Mouse (Mus musculus) midbrain, embryonic 10.5 days (tissue): Measurements from ENCODE around the gene Orm1. TPM values are rescaled to one million over a fixed set of nuclear protein-coding genes. Genes with fewer than 3 reads are reported as not detected.
A peak's percentile ranks its signal among the peaks of the same experiment; 100 is the strongest.
"Not testable (repeated sequence)": the region's sequence is repeated elsewhere in the genome, so short reads cannot be mapped to it uniquely, and the experiment has no call there.

Experiments used
- DNase-seq: peaks from one replicate; pipeline ENCODE4 v3.0.0-alpha.2; 2017; ENCODE audit warnings: low spot score
- H3K27ac ChIP-seq: fragments of 300-500 bp; sonication (generic); replicated peaks from 2 replicates; pipeline ENCODE4 v1.5.1; 2016; ENCODE audit warnings: mild to moderate bottlenecking
- H3K27me3 ChIP-seq: fragments of 300-500 bp; sonication (generic); 2 replicates; pipeline ENCODE4 v1.6.1; 2016; ENCODE audit warnings: low read depth, mild to moderate bottlenecking; ENCODE audit not compliant: poor library complexity, severe bottlenecking
- H3K36me3 ChIP-seq: fragments of 300-500 bp; sonication (generic); 2 replicates; pipeline ENCODE4 v1.6.1; 2016; ENCODE audit warnings: mild to moderate bottlenecking, moderate library complexity
- H3K4me1 ChIP-seq: fragments of 300-500 bp; sonication (generic); 2 replicates; pipeline ENCODE4 v1.6.1; 2016
- H3K4me3 ChIP-seq: fragments of 300-500 bp; sonication (generic); 2 replicates; pipeline ENCODE4 v1.5.1; 2016; ENCODE audit warnings: mild to moderate bottlenecking, moderate library complexity
- H3K9me3 ChIP-seq: fragments of 300-500 bp; sonication (generic); replicated peaks from 2 replicates; pipeline ENCODE4 v1.6.1; 2016; ENCODE audit warnings: mild to moderate bottlenecking
- WGBS: fragments of 180-500 bp; shearing (Covaris S2); methylation state at CpG from one replicate; pipeline ENCODE4 v1.1.7; 2016; 5-methylcytosine and 5-hydroxymethylcytosine counted together
- polyA plus RNA-seq: library from polyadenylated mRNA; unstranded; fragments of >200 nt; fragmentation: Nextera tagmentation; extraction: Ambion mirVana; gene quantifications from 2 replicates; pipeline ENCODE4 v1.2.1, GENCODE M21; 2016

Orm1 gene
- polyA plus RNA-seq, 1 experiment from 2014 or later: not detected

- H3K36me3 ChIP-seq: peaks cover 26% of the 10 kb centered on the region
- not testable (repeated sequence) for H3K27ac ChIP-seq, H3K4me1 ChIP-seq, H3K9me3 ChIP-seq, H3K27me3 ChIP-seq, H3K4me3 ChIP-seq
- 40% methylated on average over 3 of the region's 3 CpGs for WGBS
- DNase-seq: peak; percentile 52
Observed at GRCm38 (mm10) chr4:63319566-63319965, 24.8 kb upstream of the Orm1 start.

GRCm38 (mm10) chr4:63323275-63323815, 21.0 kb upstream of the Orm1 start:
- Histone ChIP-seq H3K27ac (no peak overlapping the region), H3K27me3 (no peaks in the 10 kb centered on the region), H3K36me3 (peaks cover 27% of the 10 kb centered on the region), H3K4me1 (no peaks in the 10 kb centered on the region; the same call in 1 of the 2 replicates), H3K4me3 (no peak overlapping the region), H3K9me3 (no peaks in the 10 kb centered on the region)
- no peak for DNase-seq
- WGBS: 85% methylated on average over 8 of the region's 8 CpGs

- Histone ChIP-seq H3K36me3 (peaks cover 13% of the 10 kb centered on the region), H3K27ac (no peak overlapping the region), H3K9me3 (no peaks in the 10 kb centered on the region), H3K27me3 (no peaks in the 10 kb centered on the region), H3K4me1 (peaks cover 5% of the 10 kb centered on the region; the same call in 1 of the 2 replicates), H3K4me3 (no peak overlapping the region)
- WGBS: 95% methylated on average over 4 of the region's 4 CpGs
- no peak for DNase-seq
Observed at GRCm38 (mm10) chr4:63333403-63333802, 11.0 kb upstream of the Orm1 start.

GRCm38 (mm10) chr4:63338414-63339076, 5.8 kb upstream of the Orm1 start:
- no peak overlapping the region for H3K4me3 ChIP-seq
- no peaks in the 10 kb centered on the region for H3K4me1 ChIP-seq
- no peaks in the 10 kb centered on the region for H3K9me3 ChIP-seq
- H3K27ac ChIP-seq: no peak overlapping the region
- DNase-seq: no peak
- WGBS: 76% methylated on average over 3 of the region's 3 CpGs
- no peaks in the 10 kb centered on the region for H3K36me3 ChIP-seq
- no peaks in the 10 kb centered on the region for H3K27me3 ChIP-seq

GRCm38 (mm10) chr4:63342491-63342890, 1.9 kb upstream of the Orm1 start:
- H3K27ac ChIP-seq: no peak overlapping the region
- WGBS: 68% methylated on average over 4 of the region's 4 CpGs
- no peaks in the 10 kb centered on the region for H3K36me3 ChIP-seq
- DNase-seq: no peak
- no peaks in the 10 kb centered on the region for H3K9me3 ChIP-seq
- no peaks in the 10 kb centered on the region for H3K4me1 ChIP-seq
- H3K27me3 ChIP-seq: no peaks in the 10 kb centered on the region
- H3K4me3 ChIP-seq: no peak overlapping the region

- Histone ChIP-seq H3K9me3 (no peaks in the 10 kb centered on the region), H3K27me3 (no peaks in the 10 kb centered on the region), H3K27ac (no peak overlapping the region), H3K4me3 (no peak overlapping the region), H3K36me3 (no peaks in the 10 kb centered on the region), H3K4me1 (no peaks in the 10 kb centered on the region)
- no peak for DNase-seq
- WGBS: 79% methylated on average over 3 of the region's 3 CpGs
Observed at GRCm38 (mm10) chr4:63343608-63344007, 752 bp upstream of the Orm1 start.

- H3K4me3 ChIP-seq: no peak overlapping the region
- no peaks in the 10 kb centered on the region for H3K27me3 ChIP-seq
Observed at GRCm38 (mm10) chr4:63345261-63345660, 901 bp downstream of the Orm1 start.

GRCm38 (mm10) chr4:63346659-63347058, 2.3 kb downstream of the Orm1 start:
- H3K36me3 ChIP-seq: no peaks in the 10 kb centered on the region
- no peak for DNase-seq
- WGBS: 90% methylated on average over 4 of the region's 4 CpGs
- H3K9me3 ChIP-seq: no peaks in the 10 kb centered on the region
- no peaks in the 10 kb centered on the region for H3K4me1 ChIP-seq
- H3K27ac ChIP-seq: no peak overlapping the region
- no peak overlapping the region for H3K4me3 ChIP-seq
- H3K27me3 ChIP-seq: no peaks in the 10 kb centered on the region

More at GRCm38 (mm10) chr4:63345261-63345660, 901 bp downstream of the Orm1 start:
- DNase-seq: no peak
- H3K9me3 ChIP-seq: no peaks in the 10 kb centered on the region
- H3K4me1 ChIP-seq: no peaks in the 10 kb centered on the region
- no peaks in the 10 kb centered on the region for H3K36me3 ChIP-seq
- H3K27ac ChIP-seq: no peak overlapping the region

GRCm38 (mm10) chr4:63348524-63348923, 4.2 kb downstream of the Orm1 start:
- Histone ChIP-seq H3K4me3 (no peak overlapping the region), H3K27ac (no peak overlapping the region), H3K4me1 (no peaks in the 10 kb centered on the region), H3K27me3 (no peaks in the 10 kb centered on the region), H3K9me3 (no peaks in the 10 kb centered on the region), H3K36me3 (no peaks in the 10 kb centered on the region)
- WGBS: 77% methylated on average over 6 of the region's 6 CpGs
- DNase-seq: no peak

- Histone ChIP-seq H3K36me3 (no peaks in the 10 kb centered on the region), H3K4me3 (no peak within 1 kb of the TSS), H3K4me1 (no peaks in the 10 kb centered on the region), H3K27me3 (no peaks in the 10 kb centered on the region), H3K9me3 (no peaks in the 10 kb centered on the region), H3K27ac (no peak within 1 kb of the TSS)
- DNase-seq: no peak
- 89% methylated on average over 4 of the region's 4 CpGs for WGBS
Observed at GRCm38 (mm10) chr4:63355877-63356665, 11.7 kb downstream of the Orm1 start, which contains the start of gene Orm3. Gene Orm3 (plus strand): TSS chr4:63356162.

- DNase-seq: no peak
- Histone ChIP-seq H3K4me1 (no peaks in the 10 kb centered on the region), H3K27ac (no peak overlapping the region), H3K9me3 (no peaks in the 10 kb centered on the region), H3K4me3 (no peak overlapping the region), H3K36me3 (no peaks in the 10 kb centered on the region), H3K27me3 (no peaks in the 10 kb centered on the region)
- WGBS: 65% methylated on average over 2 of the region's 2 CpGs
Observed at GRCm38 (mm10) chr4:63356981-63357570, 12.7 kb downstream of the Orm1 start.

- Histone ChIP-seq H3K36me3 (no peaks in the 10 kb centered on the region), H3K27me3 (no peaks in the 10 kb centered on the region), H3K27ac (no peak overlapping the region), H3K4me3 (no peak overlapping the region), H3K4me1 (no peaks in the 10 kb centered on the region), H3K9me3 (no peaks in the 10 kb centered on the region)
- no peak for DNase-seq
- 82% methylated on average over 6 of the region's 6 CpGs for WGBS
Observed at GRCm38 (mm10) chr4:63359861-63360260, 15.5 kb downstream of the Orm1 start.

- no peak for DNase-seq
- H3K36me3 ChIP-seq: peaks cover 3% of the 10 kb centered on the region; the same call in 1 of the 2 replicates
- no peaks in the 10 kb centered on the region for H3K27me3 ChIP-seq
- H3K4me1 ChIP-seq: no peaks in the 10 kb centered on the region
- H3K27ac ChIP-seq: no peak within 1 kb of the TSS
- no peak within 1 kb of the TSS for H3K4me3 ChIP-seq
- H3K9me3 ChIP-seq: no peaks in the 10 kb centered on the region
- 91% methylated on average over 5 of the region's 5 CpGs for WGBS
Observed at GRCm38 (mm10) chr4:63362150-63362549, 17.8 kb downstream of the Orm1 start, which contains the start of gene Orm2. Gene Orm2 (plus strand): TSS chr4:63362449.
